Mouse (Mus musculus) limb, embryonic 14.5 days (tissue): Measurements from ENCODE around the gene Csf1. TPM values are rescaled to one million over a fixed set of nuclear protein-coding genes. Genes with fewer than 3 reads are reported as not detected.

Source experiments
- ATAC-seq: fragments of 200-750 bp; cut with Nextera tagmentation; 2 replicates; pipeline ENCODE4 v1.8.0; 2017; ENCODE audit warnings: low read depth, moderate number of reproducible peaks, moderate TSS enrichment; ENCODE audit not compliant: low FRiP score
- DNase-seq: peaks from one replicate; pipeline ENCODE4 v3.0.0-alpha.2; 2015; ENCODE audit warnings: low spot score
- H3K27ac ChIP-seq: fragments of 300-500 bp; sonication (generic); replicated peaks from 2 replicates; pipeline ENCODE4 v1.5.1; 2014; ENCODE audit warnings: low read depth, mild to moderate bottlenecking, low read length, moderate library complexity, mixed read lengths
- H3K27me3 ChIP-seq: fragments of 300-500 bp; sonication (generic); 2 replicates; pipeline ENCODE4 v1.6.1; 2014; ENCODE audit warnings: low read length, mixed read lengths; ENCODE audit not compliant: control insufficient read depth, insufficient read depth
- H3K36me3 ChIP-seq: fragments of 300-500 bp; sonication (generic); 2 replicates; pipeline ENCODE4 v1.6.1; 2014; ENCODE audit warnings: mild to moderate bottlenecking, low read length, moderate library complexity, mixed read lengths; ENCODE audit not compliant: control insufficient read depth, insufficient read depth
- H3K4me1 ChIP-seq: fragments of 300-500 bp; sonication (generic); 2 replicates; pipeline ENCODE4 v1.6.1; 2014; ENCODE audit warnings: antibody characterized with exemption, low read length, mixed read lengths; ENCODE audit not compliant: control insufficient read depth, insufficient read depth
- H3K4me2 ChIP-seq: fragments of 300-500 bp; sonication (generic); replicated peaks from 2 replicates; pipeline ENCODE4 v1.6.1; 2014; ENCODE audit warnings: low read depth, mild to moderate bottlenecking, low read length, moderate library complexity; ENCODE audit not compliant: severe bottlenecking
- H3K4me3 ChIP-seq: fragments of 300-500 bp; sonication (generic); replicated peaks from 2 replicates; pipeline ENCODE4 v1.5.1; 2014; ENCODE audit warnings: low read length
- H3K9ac ChIP-seq: fragments of 300-500 bp; sonication (generic); 2 replicates; pipeline ENCODE4 v1.6.1; 2014; ENCODE audit warnings: mild to moderate bottlenecking, low read depth, low read length, moderate library complexity; ENCODE audit not compliant: severe bottlenecking
- H3K9me3 ChIP-seq: fragments of 300-500 bp; sonication (generic); 2 replicates; pipeline ENCODE4 v1.6.1; 2016; ENCODE audit warnings: low read length; ENCODE audit not compliant: control insufficient read depth
- POLR2A ChIP-seq: fragments of 200-500 bp; IDR thresholded peaks from 2 replicates; pipeline ENCODE4 v1.8.0; 2012; ENCODE audit warnings: inconsistent platforms, mild to moderate bottlenecking, moderate library complexity, borderline replicate concordance; ENCODE audit not compliant: insufficient read depth, insufficient read length; ENCODE audit errors: extremely low read depth
- whole genome bisulfite sequencing: fragments of 180-500 bp; shearing (Covaris S2); extraction: QIAGEN DNeasy Blood & Tissue Kit; methylation state at CpG from one replicate; pipeline ENCODE4 v1.1.7; 2014; 5-methylcytosine and 5-hydroxymethylcytosine counted together
- polyA plus RNA-seq, 2 experiments: library from polyadenylated mRNA; depleted of rRNA in 1 of 2; stranded (reverse) in 1 of 2; unstranded in 1 of 2; fragments of >200 nt; fragmentation: Nextera tagmentation in 1 of 2; extraction: Ambion mirVana in 1 of 2; gene quantifications; 2 replicates each; pipeline versions ENCODE4 v1.2.1 to v1.2.3; 2012 to 2014

Csf1 gene
- polyA plus RNA-seq, 2 experiments: 12.7 to 14.9 TPM

GRCm38 (mm10) chr3:107709156-107709555 lies 51.1 kb downstream of the Csf1 start:
- Histone ChIP-seq H3K4me3 (no peak overlapping the region), H3K27ac (no peak overlapping the region), H3K9ac (no peak overlapping the region), H3K27me3 (no peaks in the 10 kb centered on the region), H3K36me3 (no peaks in the 10 kb centered on the region), H3K4me2 (no peak overlapping the region), H3K4me1 (no peaks in the 10 kb centered on the region), H3K9me3 (no peaks in the 10 kb centered on the region)
- DNase-seq: no peak
- TF ChIP-seq POLR2A: no peak
- ATAC-seq: no peak
- WGBS: 54% methylated on average over 3 of the region's 3 CpGs

DNA sequence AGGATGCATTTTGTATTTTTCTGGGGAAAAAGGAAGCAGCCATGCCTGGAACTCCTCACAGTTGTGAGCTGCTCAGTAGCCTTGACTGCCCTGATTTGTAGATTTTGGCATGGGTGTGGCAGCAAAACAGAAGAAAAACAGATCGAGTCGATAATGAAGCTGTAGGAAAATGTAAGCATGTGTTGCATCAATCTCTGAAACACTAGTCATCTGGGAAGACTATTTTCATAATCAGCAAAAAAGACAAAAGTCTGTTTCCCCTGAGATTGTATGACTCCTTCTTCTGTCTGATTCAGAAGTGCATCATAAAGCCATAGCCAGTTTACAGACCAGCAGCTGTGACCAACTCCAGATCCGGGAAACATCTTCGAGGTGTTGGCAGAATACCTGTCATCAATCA lies 53.0 kb downstream of the Csf1 start:
- Histone ChIP-seq H3K4me3 (no peak overlapping the region), H3K9ac (no peak overlapping the region), H3K4me1 (no peaks in the 10 kb centered on the region), H3K27me3 (no peaks in the 10 kb centered on the region), H3K9me3 (no peaks in the 10 kb centered on the region), H3K27ac (no peak overlapping the region), H3K36me3 (no peaks in the 10 kb centered on the region), H3K4me2 (no peak overlapping the region)
- no peak for DNase-seq
- 76% methylated on average over 4 of the region's 4 CpGs for WGBS
- no peak for TF ChIP-seq POLR2A
- no peak for ATAC-seq

DNA sequence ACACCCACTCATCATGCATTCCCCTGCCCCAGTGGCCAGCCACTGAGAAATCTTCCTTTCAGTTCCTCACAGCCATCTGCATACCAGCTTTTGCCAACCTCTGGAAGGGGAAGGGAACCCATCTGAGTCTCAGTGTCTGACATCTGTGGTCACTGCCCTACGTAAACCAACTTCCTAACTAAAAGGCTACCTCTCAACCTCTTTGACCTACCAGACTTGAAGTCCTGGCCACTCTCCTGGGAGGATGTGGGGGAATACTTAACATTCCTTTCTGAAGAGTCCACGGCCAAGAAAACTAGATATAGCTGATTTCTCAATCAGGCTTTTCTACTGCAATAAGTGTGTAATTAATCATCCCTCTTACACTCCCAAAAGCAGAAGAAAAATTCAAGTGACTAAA lies 54.1 kb downstream of the Csf1 start:
- ATAC-seq (no peak), DNase-seq (no peak)
- Histone ChIP-seq H3K4me3 (no peak overlapping the region), H3K27ac (no peak overlapping the region), H3K9ac (no peak overlapping the region), H3K27me3 (no peaks in the 10 kb centered on the region), H3K9me3 (no peaks in the 10 kb centered on the region), H3K36me3 (no peaks in the 10 kb centered on the region), H3K4me2 (no peak overlapping the region), H3K4me1 (no peaks in the 10 kb centered on the region)
- WGBS: 50% methylated on average over 2 of the region's 2 CpGs
- TF ChIP-seq POLR2A: no peak

DNA sequence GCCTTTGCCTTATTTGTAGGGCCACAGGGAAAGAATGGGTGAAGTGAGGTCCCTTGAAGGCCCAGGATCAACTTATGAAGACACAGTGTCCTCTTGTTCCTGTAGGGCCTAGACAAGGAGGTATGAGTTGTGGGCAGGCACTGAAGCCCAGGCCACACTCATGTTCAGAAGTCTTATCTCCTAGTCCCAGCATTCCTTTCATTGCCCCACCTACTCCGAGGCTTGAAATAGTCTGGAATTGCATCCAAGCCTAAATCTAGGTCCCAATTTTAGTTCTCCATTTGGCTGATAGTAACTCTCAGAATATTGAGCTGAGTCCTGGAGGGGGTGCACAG lies 55.9 kb downstream of the Csf1 start:
- Histone ChIP-seq H3K4me2 (no peak overlapping the region), H3K4me1 (no peaks in the 10 kb centered on the region), H3K4me3 (no peak overlapping the region), H3K9ac (no peak overlapping the region), H3K27me3 (no peaks in the 10 kb centered on the region), H3K9me3 (no peaks in the 10 kb centered on the region), H3K27ac (no peak overlapping the region), H3K36me3 (no peaks in the 10 kb centered on the region)
- 74% methylated on average over 1 of the region's 1 CpGs for WGBS
- DNase-seq: no peak
- no peak for TF ChIP-seq POLR2A
- ATAC-seq: no peak

DNA sequence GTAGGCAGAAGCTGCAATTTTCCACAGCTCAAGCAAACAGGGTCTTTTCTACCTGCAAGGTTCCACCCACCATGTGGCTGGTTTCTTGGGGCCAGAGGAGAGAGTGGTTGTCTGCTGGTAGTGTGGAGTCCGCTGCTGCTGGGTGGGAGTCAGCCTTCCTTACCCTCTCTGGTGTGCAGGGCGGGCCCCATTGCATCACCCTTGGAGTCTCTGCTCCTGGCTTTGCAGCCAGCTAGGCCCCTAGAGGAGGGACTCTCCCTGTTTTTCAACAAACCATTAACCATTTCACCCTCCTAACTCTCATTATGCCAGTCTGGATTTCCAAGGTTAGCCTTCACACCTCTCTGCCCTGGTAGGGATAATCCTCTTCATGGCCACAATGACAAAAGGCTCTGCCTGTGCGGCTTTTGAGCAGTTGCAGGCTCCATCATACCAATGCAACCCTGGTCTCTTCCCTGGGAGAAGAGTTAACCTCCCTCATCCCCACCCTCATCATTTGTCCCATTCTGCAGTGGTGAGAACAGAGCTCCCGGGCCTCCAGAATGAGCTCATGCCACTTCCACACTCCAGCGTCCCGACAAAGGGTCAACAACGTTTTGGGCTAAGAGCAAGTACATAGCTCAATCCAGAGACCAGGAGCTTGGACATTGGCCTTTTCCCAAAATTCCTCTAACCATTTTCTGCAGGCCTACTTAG lies 56.4 kb downstream of the Csf1 start:
- no peak for TF ChIP-seq POLR2A
- no peak for ATAC-seq
- no peak overlapping the region for H3K4me2 ChIP-seq
- H3K4me1 ChIP-seq: no peaks in the 10 kb centered on the region
- no peaks in the 10 kb centered on the region for H3K9me3 ChIP-seq
- no peak overlapping the region for H3K4me3 ChIP-seq
- H3K36me3 ChIP-seq: no peaks in the 10 kb centered on the region
- DNase-seq: no peak
- H3K27ac ChIP-seq: no peak overlapping the region
- H3K9ac ChIP-seq: no peak overlapping the region
- WGBS: 82% methylated on average over 6 of the region's 7 CpGs
- no peaks in the 10 kb centered on the region for H3K27me3 ChIP-seq
